Comparison of ENCODE assay signal across 11 mouse cellular contexts in genomic region chr10:52273012-52273411, GRCm38 (mm10). TPM values are rescaled to one million over a fixed set of nuclear protein-coding genes. Genes with fewer than 3 reads are reported as not detected.
A peak's percentile ranks its signal among the peaks of the same experiment; 100 is the strongest.
DNase-seq lines count a peak whose midpoint lies in the region; ATAC-seq and TF ChIP-seq lines count a peak whose summit lies in the region.
"Had no signal": no experiment of that assay in that cellular context is flagged by ENCODE, and none has a peak within 500 bp of the region (broad histone marks: within the 10 kb centered on the region; RNA-seq: fewer than 3 reads in every experiment).

No protein-coding gene starts in this region.

- TF ChIP-seq POLR2A in MEL (IDR thresholded peaks at IDR 0.05; ENCODE audit: control insufficient read depth in 1 of 2, insufficient read depth in 1 of 2, low read depth in 1 of 2, low read length in 2 of 2, poor library complexity in 1 of 2) = no peak

- TF ChIP-seq CTCF in MEL (IDR thresholded peaks at IDR 0.05 in 2 of 3, conservative IDR thresholded peaks at IDR 0.05 in 1 of 3; ENCODE audit: control insufficient read depth in 1 of 3, insufficient read depth in 1 of 3, low read depth in 2 of 3, low read length in 3 of 3, poor library complexity in 1 of 3, severe bottlenecking in 1 of 3) = no peak
- TF ChIP-seq CTCF in stomach, postnatal 0 days (IDR thresholded peaks at IDR 0.05; ENCODE audit: low read depth) = no peak
- TF ChIP-seq CTCF in forebrain, postnatal 0 days (IDR thresholded peaks at IDR 0.05; ENCODE audit: low read depth) = no peak

- no peak overlapping the region for H3K4me3 ChIP-seq in forebrain, embryonic 11.5 days (ENCODE audit: low read depth, low read length)
- H3K4me3 ChIP-seq in forebrain, embryonic 12.5 days (replicated peaks) = no peak overlapping the region
- no peak overlapping the region for H3K4me3 ChIP-seq in liver, embryonic 15.5 days (replicated peaks)
- no peak overlapping the region for H3K4me3 ChIP-seq in liver, embryonic 11.5 days (ENCODE audit: low read depth, low read length)
- no peak overlapping the region for H3K4me3 ChIP-seq in MEL (ENCODE audit: control insufficient read depth in 1 of 2, insufficient read depth in 1 of 2, low read depth in 2 of 2, low read length in 2 of 2)
- no peak overlapping the region for H3K4me3 ChIP-seq in stomach, postnatal 0 days (ENCODE audit: low read depth, low read length)
- no peak overlapping the region for H3K4me3 ChIP-seq in forebrain, postnatal 0 days (ENCODE audit: low read depth, low read length)
- H3K4me3 ChIP-seq: erythroblast, embryonic 14.5 days; liver, embryonic 13.5 days had no signal

- no peaks in the 10 kb centered on the region for H3K79me2 ChIP-seq in MEL (ENCODE audit: control insufficient read depth, insufficient read depth, low read length, poor library complexity)

- no peak for TF ChIP-seq RAD21 in MEL (IDR thresholded peaks at IDR 0.05; ENCODE audit: low read depth, low read length)

- no peak overlapping the region for H3K27ac ChIP-seq in forebrain, embryonic 11.5 days (ENCODE audit: low read depth, low read length)
- no peak overlapping the region for H3K27ac ChIP-seq in forebrain, embryonic 12.5 days
- H3K27ac ChIP-seq in liver, embryonic 15.5 days (replicated peaks) = no peak overlapping the region
- no peak overlapping the region for H3K27ac ChIP-seq in liver, embryonic 11.5 days (ENCODE audit: low read depth, low read length)
- H3K27ac ChIP-seq in MEL (ENCODE audit: control insufficient read depth, low read depth, low read length) = peak overlapping the region; percentile 4; the same call in 1 of the 2 replicates
- no peak overlapping the region for H3K27ac ChIP-seq in stomach, postnatal 0 days (replicated peaks)
- no peak overlapping the region for H3K27ac ChIP-seq in forebrain, postnatal 0 days (ENCODE audit: low read depth, low read length)
- H3K27ac ChIP-seq: liver, embryonic 13.5 days had no signal

- H3K36me3 ChIP-seq in forebrain, embryonic 11.5 days (ENCODE audit: control insufficient read depth, insufficient read depth, low read length) = no peaks in the 10 kb centered on the region
- no peaks in the 10 kb centered on the region for H3K36me3 ChIP-seq in forebrain, embryonic 12.5 days (replicated peaks)
- no peaks in the 10 kb centered on the region for H3K36me3 ChIP-seq in liver, embryonic 15.5 days (replicated peaks)
- H3K36me3 ChIP-seq in liver, embryonic 11.5 days (ENCODE audit: control insufficient read depth, insufficient read depth, low read length) = no peaks in the 10 kb centered on the region
- H3K36me3 ChIP-seq in MEL (ENCODE audit: control insufficient read depth in 1 of 2, insufficient read depth in 2 of 2, low read length in 2 of 2) = peaks cover 0 to 35% of the 10 kb centered on the region in 2 experiments; a peak in 2 of 4 replicates
- no peaks in the 10 kb centered on the region for H3K36me3 ChIP-seq in stomach, postnatal 0 days (ENCODE audit: control insufficient read depth, insufficient read depth, low read length)
- H3K36me3 ChIP-seq in forebrain, postnatal 0 days (ENCODE audit: insufficient read depth) = no peaks in the 10 kb centered on the region
- H3K36me3 ChIP-seq: liver, embryonic 13.5 days had no signal

- WGBS in forebrain, embryonic 11.5 days = 66% methylated on average over 2 of the region's 2 CpGs
- 68% methylated on average over 2 of the region's 2 CpGs for WGBS in forebrain, embryonic 12.5 days
- WGBS in liver, embryonic 15.5 days (ENCODE audit: insufficient replicate concordance) = 40% methylated on average over 2 of the region's 2 CpGs
- WGBS in liver, embryonic 11.5 days = 59% methylated on average over 2 of the region's 2 CpGs
- 77% methylated on average over 2 of the region's 2 CpGs for WGBS in stomach, postnatal 0 days
- WGBS in forebrain, postnatal 0 days = 71% methylated on average over 2 of the region's 2 CpGs

- H3K9ac ChIP-seq in forebrain, embryonic 11.5 days (ENCODE audit: low read length) = no peak overlapping the region
- no peak overlapping the region for H3K9ac ChIP-seq in forebrain, embryonic 12.5 days
- H3K9ac ChIP-seq in liver, embryonic 15.5 days = no peak overlapping the region
- no peak overlapping the region for H3K9ac ChIP-seq in liver, embryonic 11.5 days (ENCODE audit: low read depth, low read length)
- no peak overlapping the region for H3K9ac ChIP-seq in MEL (ENCODE audit: control insufficient read depth, low read depth, low read length, poor library complexity, severe bottlenecking)
- no peak overlapping the region for H3K9ac ChIP-seq in stomach, postnatal 0 days (ENCODE audit: low read length)
- no peak overlapping the region for H3K9ac ChIP-seq in forebrain, postnatal 0 days
- H3K9ac ChIP-seq: liver, embryonic 13.5 days had no signal

- H3K4me2 ChIP-seq in forebrain, embryonic 11.5 days (ENCODE audit: low read depth, low read length, severe bottlenecking) = no peak overlapping the region
- H3K4me2 ChIP-seq in forebrain, embryonic 12.5 days = no peak overlapping the region
- H3K4me2 ChIP-seq in liver, embryonic 15.5 days = no peak overlapping the region
- no peak overlapping the region for H3K4me2 ChIP-seq in liver, embryonic 11.5 days
- H3K4me2 ChIP-seq in stomach, postnatal 0 days (replicated peaks; ENCODE audit: low read depth) = no peak overlapping the region
- no peak overlapping the region for H3K4me2 ChIP-seq in forebrain, postnatal 0 days (ENCODE audit: low read depth)
- H3K4me2 ChIP-seq: liver, embryonic 13.5 days had no signal

- H3K4me1 ChIP-seq in forebrain, embryonic 11.5 days (replicated peaks; ENCODE audit: control insufficient read depth, insufficient read depth, low read length) = peaks cover 12% of the 10 kb centered on the region
- peaks cover 27% of the 10 kb centered on the region for H3K4me1 ChIP-seq in forebrain, embryonic 12.5 days
- no peaks in the 10 kb centered on the region for H3K4me1 ChIP-seq in liver, embryonic 15.5 days (replicated peaks)
- peaks cover 22% of the 10 kb centered on the region for H3K4me1 ChIP-seq in liver, embryonic 11.5 days (replicated peaks; ENCODE audit: control insufficient read depth, insufficient read depth, low read length)
- peaks cover 11 to 37% of the 10 kb centered on the region in 2 experiments for H3K4me1 ChIP-seq in MEL (ENCODE audit: control insufficient read depth in 1 of 2, insufficient read depth in 2 of 2, low read length in 2 of 2)
- no peaks in the 10 kb centered on the region for H3K4me1 ChIP-seq in stomach, postnatal 0 days (replicated peaks; ENCODE audit: control insufficient read depth, insufficient read depth)
- H3K4me1 ChIP-seq in forebrain, postnatal 0 days (ENCODE audit: insufficient read depth) = no peaks in the 10 kb centered on the region

- DNase-seq in forebrain, embryonic 11.5 days (ENCODE audit: low spot score) = no peak
- DNase-seq in liver, embryonic 11.5 days (ENCODE audit: low spot score) = no peak
- DNase-seq in MEL (ENCODE audit: low read depth, low spot score) = peak; percentile 61
- DNase-seq in stomach, postnatal 0 days (ENCODE audit: low spot score) = no peak
- DNase-seq in forebrain, postnatal 0 days = no peak
- DNase-seq: cerebellum, adult 11 months; liver, embryonic 13.5 days had no signal

- 0 out of 4 replicates have a peak, but pooled peaks of 1 of the 2 experiments have one; percentile 3 for TF ChIP-seq EP300 in MEL (IDR thresholded peaks at IDR 0.05; ENCODE audit: low read depth in 1 of 2, low read length in 2 of 2)
- no peak for TF ChIP-seq EP300 in stomach, postnatal 0 days (optimal IDR thresholded peaks at IDR 0.05)

- peak; percentile 31; the same call in 1 of the 2 replicates for ATAC-seq in forebrain, embryonic 11.5 days (replicated peaks; ENCODE audit: low FRiP score)
- no peak for ATAC-seq in forebrain, embryonic 12.5 days (ENCODE audit: low FRiP score)
- ATAC-seq in liver, embryonic 15.5 days (ENCODE audit: insufficient read depth) = peak; percentile 43; the same call in 1 of the 2 replicates
- no peak for ATAC-seq in liver, embryonic 11.5 days (replicated peaks; ENCODE audit: low FRiP score)
- peak; percentile 53 for ATAC-seq in stomach, postnatal 0 days (ENCODE audit: low FRiP score, low TSS enrichment)
- no peak for ATAC-seq in forebrain, postnatal 0 days
- ATAC-seq: intestine, embryonic 16.5 days had no signal

- H3K9me3 ChIP-seq in forebrain, embryonic 11.5 days (ENCODE audit: control insufficient read depth, low read length) = no peaks in the 10 kb centered on the region
- H3K9me3 ChIP-seq in forebrain, embryonic 12.5 days = no peaks in the 10 kb centered on the region
- H3K9me3 ChIP-seq in liver, embryonic 15.5 days (replicated peaks) = no peaks in the 10 kb centered on the region
- no peaks in the 10 kb centered on the region for H3K9me3 ChIP-seq in liver, embryonic 11.5 days (ENCODE audit: control insufficient read depth, low read length)
- no peaks in the 10 kb centered on the region for H3K9me3 ChIP-seq in MEL (replicated peaks; ENCODE audit: insufficient read depth, low read length)
- H3K9me3 ChIP-seq in stomach, postnatal 0 days (ENCODE audit: control insufficient read depth, low read length) = no peaks in the 10 kb centered on the region
- H3K9me3 ChIP-seq in forebrain, postnatal 0 days (ENCODE audit: low read length) = no peaks in the 10 kb centered on the region
- H3K9me3 ChIP-seq: liver, embryonic 13.5 days had no signal

- H3K27me3 ChIP-seq in forebrain, embryonic 11.5 days (ENCODE audit: control insufficient read depth, insufficient read depth, low read length) = no peaks in the 10 kb centered on the region
- H3K27me3 ChIP-seq in forebrain, embryonic 12.5 days = no peaks in the 10 kb centered on the region; the same call in 1 of the 2 replicates
- no peaks in the 10 kb centered on the region for H3K27me3 ChIP-seq in liver, embryonic 15.5 days
- H3K27me3 ChIP-seq in liver, embryonic 11.5 days (replicated peaks; ENCODE audit: control insufficient read depth, insufficient read depth, low read length) = no peaks in the 10 kb centered on the region
- H3K27me3 ChIP-seq in MEL (ENCODE audit: control insufficient read depth in 1 of 2, insufficient read depth in 2 of 2, low read length in 2 of 2) = no peaks in the 10 kb centered on the region
- no peaks in the 10 kb centered on the region for H3K27me3 ChIP-seq in stomach, postnatal 0 days (ENCODE audit: control insufficient read depth, insufficient read depth, low read length)
- H3K27me3 ChIP-seq in forebrain, postnatal 0 days (ENCODE audit: insufficient read depth, low read length) = no peaks in the 10 kb centered on the region
- H3K27me3 ChIP-seq: liver, embryonic 13.5 days had no signal

RNA-seq across cellular contexts. Expression of gene Dcbld1, which starts 39.6 kb away (rescaled TPM):
- polyA plus RNA-seq in forebrain, embryonic 11.5 days (2014; fragmentation: Nextera tagmentation; extraction: Ambion mirVana) = 22.0 and 23.9 TPM in 2 replicates
- polyA plus RNA-seq in forebrain, embryonic 12.5 days (2016; fragmentation: Nextera tagmentation; extraction: Ambion mirVana) = 24.5 and 30.7 TPM in 2 replicates
- polyA plus RNA-seq in liver, embryonic 15.5 days (2015; fragmentation: Nextera tagmentation; extraction: Ambion mirVana) = 4.4 TPM in 2 replicates
- 11.9 and 13.5 TPM in 2 replicates for polyA plus RNA-seq in liver, embryonic 11.5 days (2014; fragmentation: Nextera tagmentation; extraction: Ambion mirVana)
- total RNA-seq in MEL (2012; rRNA removed) = 4.0 and 4.5 TPM in 2 replicates
- 1 to 10 TPM in 1 of 2 experiments, not detected in 1; 7.1 TPM for polyA plus RNA-seq in MEL (2012; ENCODE audit: insufficient read depth in 1 of 2, insufficient read length in 2 of 2, low read depth in 1 of 2, low replicate concordance in 2 of 2, missing spikeins in 1 of 2)
- 16.6 and 18.6 TPM in 2 replicates for polyA plus RNA-seq in stomach, postnatal 0 days (2015; fragmentation: Nextera tagmentation; extraction: Ambion mirVana)
- 8.8 and 11.3 TPM in 2 replicates for total RNA-seq in forebrain, postnatal 0 days (2014; rRNA removed)
- polyA plus RNA-seq in forebrain, postnatal 0 days (2015; fragmentation: Nextera tagmentation; extraction: Ambion mirVana) = 15.8 and 19.1 TPM in 2 replicates

Comparison
In these comparisons a context has a peak if more than half of its experiments do, and no peak if none do; other contexts are left out.
1. ATAC-seq: peak in forebrain, embryonic 11.5 days (single experiment), liver, embryonic 15.5 days (single experiment) and stomach, postnatal 0 days (single experiment); none in forebrain, embryonic 12.5 days (single experiment), liver, embryonic 11.5 days (single experiment) and forebrain, postnatal 0 days (single experiment).